Mouse (Mus musculus): ENCODE data around the gene Fndc8.
"Not testable (repeated sequence)": the region's sequence is repeated elsewhere in the genome, so short reads cannot be mapped to it uniquely, and the experiment has no call there.

Fndc8 gene

DNA sequence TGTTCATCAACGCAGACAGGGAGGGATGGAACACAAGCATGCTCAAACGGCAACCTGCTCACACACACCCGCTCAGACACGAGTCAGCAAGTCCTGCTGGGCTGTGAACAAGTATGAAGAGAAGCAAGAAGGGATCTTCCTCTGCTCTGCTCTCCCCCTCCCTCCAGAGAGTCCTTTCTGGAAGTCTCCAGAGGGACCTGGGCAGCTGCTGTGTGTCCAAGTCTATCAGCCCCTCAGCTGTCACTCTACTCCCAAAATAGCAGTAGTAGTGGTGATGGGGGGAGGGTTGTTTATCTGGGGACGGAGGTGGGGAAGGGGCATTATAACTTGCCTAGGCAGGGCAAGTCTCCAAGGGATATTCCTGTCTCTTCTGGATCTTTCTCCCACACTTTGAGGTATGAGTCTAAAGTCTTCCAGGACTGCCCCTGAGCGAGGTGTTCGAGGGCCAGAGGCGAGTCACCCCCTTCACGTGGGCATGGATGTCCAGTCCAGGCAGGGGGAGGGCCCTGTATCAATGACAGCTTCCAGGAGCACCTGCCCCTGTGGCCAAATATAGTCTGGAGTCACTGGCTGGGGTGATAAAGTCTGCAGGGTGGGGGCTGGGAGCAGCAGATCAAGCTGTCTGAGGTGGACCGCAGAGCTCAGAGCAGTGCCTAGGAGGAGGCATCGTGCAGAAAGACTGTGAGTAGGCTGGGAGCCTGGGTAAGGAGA is 18.9 kb downstream of the Fndc8 start:
- peak in 1 of 2 experiments; percentile 15 for DNase-seq (ENCODE audit: low spot score in 2 of 2)

DNA sequence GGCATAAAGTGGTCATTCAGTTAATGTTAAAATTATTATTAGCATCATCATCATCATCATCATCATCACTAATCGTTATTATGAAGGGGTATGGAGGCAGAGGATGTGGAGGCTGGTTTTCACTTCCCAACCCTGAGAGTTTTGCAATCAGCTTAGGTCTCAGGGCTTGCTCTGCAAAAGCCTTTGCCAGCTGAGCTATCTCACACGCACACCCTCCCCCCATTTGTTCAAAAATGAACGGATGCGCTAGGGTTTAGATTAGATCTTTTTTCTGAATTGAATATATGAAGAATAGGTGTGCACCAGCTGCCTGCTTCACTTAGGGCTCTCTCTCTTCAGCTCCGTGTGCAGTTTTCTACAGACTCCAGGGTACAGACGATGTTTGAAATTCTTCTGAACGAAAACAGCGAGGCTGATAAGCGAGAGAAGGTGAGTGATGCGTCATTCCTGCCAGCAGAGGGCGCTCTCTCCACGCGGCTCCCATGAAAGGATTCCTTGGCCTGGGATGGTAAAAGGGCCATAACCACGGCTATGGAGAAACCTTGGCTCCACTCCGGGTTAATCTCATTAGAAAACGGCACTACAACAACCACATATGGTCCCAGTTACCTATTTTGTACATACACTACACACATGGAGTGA is 22.9 kb downstream of the Fndc8 start:
- peak in 1 of 2 experiments; percentile 39 for DNase-seq (ENCODE audit: low spot score in 2 of 2)

GRCm38 (mm10) chr11:82920768-82921167 is 28.8 kb downstream of the Fndc8 start:
- no peak for DNase-seq (ENCODE audit: low spot score in 2 of 2)

- DNase-seq (ENCODE audit: low spot score in 2 of 2): no peak
Measured at GRCm38 (mm10) chr11:82921691-82922090, 29.8 kb downstream of the Fndc8 start.

DNA sequence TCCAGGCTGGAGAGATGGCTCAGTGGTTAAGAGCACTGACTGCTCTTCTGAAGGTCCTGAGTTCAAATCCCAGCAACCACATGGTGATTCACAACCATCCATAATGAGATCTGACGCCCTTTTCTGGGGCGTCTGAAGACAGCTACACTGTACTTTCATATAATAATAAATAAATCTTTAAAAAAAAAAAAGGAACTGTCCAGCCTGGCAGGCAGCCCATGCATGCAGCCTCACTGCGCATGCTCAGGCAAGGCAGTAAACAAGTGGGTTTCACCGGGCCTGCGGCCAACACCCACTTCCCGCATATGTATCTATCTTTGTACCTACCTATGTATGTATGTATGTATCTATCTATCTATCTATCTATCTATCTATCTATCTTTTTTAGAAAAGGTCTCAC is 32.0 kb downstream of the Fndc8 start:
- DNase-seq (ENCODE audit: low spot score in 2 of 2): not testable (repeated sequence)

DNA sequence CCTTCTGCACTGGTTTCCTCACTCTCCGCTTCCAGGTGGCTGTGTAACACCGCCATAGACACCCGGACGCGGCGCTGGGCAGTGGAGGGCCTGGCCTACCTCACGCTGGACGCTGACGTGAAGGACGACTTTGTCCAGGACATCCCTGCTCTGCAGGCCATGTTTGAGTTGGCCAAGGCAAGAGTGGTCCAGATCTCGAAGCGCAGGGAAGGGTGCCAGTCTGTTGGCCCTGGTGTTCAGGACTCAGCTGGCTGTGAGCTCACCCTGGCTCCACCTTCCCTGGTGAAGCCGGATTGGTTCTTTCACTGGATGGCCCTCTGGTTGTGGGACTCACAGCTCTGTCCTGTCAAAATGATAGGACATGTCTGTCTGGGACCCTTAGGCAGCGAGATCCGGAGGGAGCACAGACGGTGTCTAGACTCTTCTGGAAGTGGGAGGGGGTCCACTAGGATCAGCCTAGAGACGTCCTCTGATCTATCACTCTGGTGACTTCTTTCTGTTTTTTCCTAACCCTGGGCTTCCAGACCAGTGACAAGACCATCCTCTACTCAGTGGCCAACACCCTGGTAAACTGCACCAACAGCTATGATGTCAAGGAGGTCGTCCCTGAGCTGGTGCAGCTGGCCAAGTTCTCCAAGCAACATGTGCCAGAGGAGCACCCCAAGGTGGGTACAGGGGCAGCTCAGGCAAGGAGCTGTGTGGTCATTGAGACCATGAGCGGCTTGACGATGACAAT is 37.1 kb downstream of the Fndc8 start:
- no peak for DNase-seq (ENCODE audit: low spot score in 2 of 2)

- no peak for DNase-seq (ENCODE audit: low spot score in 2 of 2)
Measured at GRCm38 (mm10) chr11:82929633-82929950, 37.7 kb downstream of the Fndc8 start.

DNA sequence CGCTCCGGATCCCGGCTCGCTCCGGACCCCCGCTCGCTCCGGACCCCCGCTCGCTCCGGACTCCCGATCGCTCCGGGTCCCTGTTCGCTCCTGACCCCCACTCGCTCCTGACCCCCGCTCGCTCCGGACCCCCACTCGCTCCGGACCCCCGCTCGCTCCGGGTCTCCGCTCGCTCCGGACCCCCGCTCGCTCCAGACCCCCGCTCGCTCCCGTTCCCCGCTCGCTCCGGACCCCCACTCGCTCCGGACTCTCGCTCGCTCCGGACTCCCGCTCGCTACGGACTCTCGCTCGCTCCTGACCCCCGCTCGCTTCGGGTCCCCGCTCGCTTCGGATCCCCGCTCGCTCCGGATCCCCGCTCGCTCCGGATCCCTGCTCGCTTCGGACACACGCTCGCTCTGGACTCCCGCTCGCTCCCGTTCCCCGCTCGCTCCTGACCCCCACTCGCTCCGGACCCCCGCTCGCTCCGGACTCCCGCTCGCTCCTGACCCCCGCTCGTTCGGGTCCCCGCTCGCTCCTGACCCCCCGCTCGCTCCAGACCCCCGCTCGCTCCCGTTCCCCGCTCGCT is 38.5 kb downstream of the Fndc8 start:
- DNase-seq (ENCODE audit: low spot score in 2 of 2): not testable (repeated sequence)

DNA sequence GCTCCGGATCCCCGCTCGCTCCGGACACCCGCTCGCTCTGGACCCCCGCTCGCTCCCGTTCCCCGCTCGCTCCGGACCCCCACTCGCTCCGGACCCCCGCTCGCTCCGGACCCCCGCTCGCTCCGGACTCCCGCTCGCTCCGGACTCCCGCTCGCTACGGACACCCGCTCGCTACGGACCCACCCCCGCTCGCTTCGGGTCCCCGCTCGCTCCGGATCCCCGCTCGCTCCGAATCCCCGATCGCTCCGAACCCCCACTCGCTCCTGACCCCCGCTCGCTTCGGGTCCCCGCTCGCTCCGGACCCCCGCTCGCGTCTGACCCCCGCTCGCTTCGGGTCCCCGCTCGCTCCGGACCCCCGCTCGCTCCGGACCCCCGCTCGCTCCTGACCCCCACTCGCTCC is 39.2 kb downstream of the Fndc8 start:
- not testable (repeated sequence) for DNase-seq (ENCODE audit: low spot score in 2 of 2)

DNA sequence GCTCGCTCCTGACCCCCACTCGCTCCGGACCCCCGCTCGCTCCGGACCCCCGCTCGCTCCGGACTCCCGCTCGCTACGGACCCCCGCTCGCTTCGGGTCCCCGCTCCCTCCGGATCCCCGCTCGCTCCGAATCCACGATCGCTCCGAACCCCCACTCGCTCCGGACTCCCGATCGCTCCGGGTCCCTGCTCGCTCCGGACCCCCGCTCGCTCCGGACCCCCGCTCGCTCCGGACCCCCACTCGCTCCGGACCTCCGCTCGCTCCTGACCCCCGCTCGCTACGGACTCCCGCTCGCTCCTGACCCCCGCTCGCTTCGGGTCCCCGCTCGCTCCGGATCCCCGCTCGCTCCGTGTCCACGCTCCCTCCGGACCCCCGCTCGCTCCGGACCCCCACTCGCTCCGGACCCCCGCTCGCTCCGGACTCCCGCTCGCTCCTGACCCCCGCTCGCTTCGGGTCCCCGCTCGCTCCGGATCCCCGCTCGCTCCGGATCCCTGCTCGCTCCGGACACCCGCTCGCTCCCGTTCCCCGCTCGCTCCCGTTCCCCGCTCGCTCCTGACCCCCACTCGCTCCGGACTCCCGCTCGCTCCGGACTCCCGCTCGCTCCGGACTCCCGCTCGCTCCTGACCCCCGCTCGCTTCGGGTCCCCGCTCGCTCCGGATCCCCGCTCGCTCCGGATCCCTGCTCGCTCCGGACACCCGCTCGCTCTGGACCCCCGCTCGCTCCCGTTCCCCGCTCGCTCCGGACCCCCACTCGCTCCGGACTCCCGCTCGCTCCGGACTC is 39.9 kb downstream of the Fndc8 start:
- DNase-seq (ENCODE audit: low spot score in 2 of 2): not testable (repeated sequence)

GRCm38 (mm10) chr11:82933186-82933585 is 41.3 kb downstream of the Fndc8 start:
- no peak for DNase-seq (ENCODE audit: low spot score in 2 of 2)

DNA sequence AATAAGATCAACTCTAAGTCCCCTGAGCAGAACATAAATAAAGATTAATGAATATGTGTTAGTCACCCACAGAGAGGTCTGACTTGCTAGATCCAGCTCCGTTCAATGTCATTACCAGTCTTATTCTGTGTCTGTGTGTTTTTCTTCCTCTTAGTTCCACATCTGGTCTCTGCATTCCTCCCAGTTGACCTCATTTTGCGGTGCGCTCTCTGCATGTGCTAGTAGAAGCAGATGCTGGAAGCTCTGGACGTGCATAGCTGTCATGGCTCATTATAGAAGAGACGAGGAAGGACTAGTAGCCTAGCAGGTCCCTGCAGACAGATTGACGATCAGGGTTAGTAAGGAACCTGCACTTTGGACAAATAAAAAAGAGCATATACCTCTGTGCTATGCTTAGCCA is 51.4 kb downstream of the Fndc8 start:
- no peak for DNase-seq (ENCODE audit: low spot score in 2 of 2)

DNA sequence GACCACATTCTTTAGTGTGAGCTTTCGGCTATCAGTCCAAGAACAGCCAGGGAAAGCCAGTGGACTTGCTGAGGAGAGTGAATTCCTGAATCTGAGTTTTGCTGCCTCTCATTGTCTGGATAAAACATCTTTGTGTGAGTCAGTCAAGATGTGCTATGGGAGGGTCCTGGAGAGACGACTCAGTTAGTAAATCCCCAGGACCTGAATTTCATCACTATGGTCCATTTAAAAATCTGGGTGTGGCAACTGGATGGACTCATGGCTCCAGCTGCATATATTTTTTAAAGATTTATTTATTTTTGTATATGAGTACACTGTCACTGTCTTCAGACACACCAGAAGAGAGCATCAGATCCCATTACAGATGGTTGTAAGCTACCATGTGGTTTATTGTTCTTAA is 53.7 kb downstream of the Fndc8 start:
- no peak for DNase-seq (ENCODE audit: low spot score in 2 of 2)

GRCm38 (mm10) chr11:82947457-82947856 is 55.5 kb downstream of the Fndc8 start:
- no peak for DNase-seq (ENCODE audit: low spot score in 2 of 2)

GRCm38 (mm10) chr11:82949036-82949435 is 57.1 kb downstream of the Fndc8 start:
- DNase-seq (ENCODE audit: low spot score in 2 of 2): no peak
